Mouse (Mus musculus) brain, embryonic 18.5 days (tissue): ENCODE results near the gene Siva1.

Experiments
- DNase-seq: peaks from one replicate; pipeline ENCODE4 v3.0.0-alpha.2; 2012; ENCODE audit warnings: low read depth, low spot score

Gene Siva1

GRCm38 (mm10) chr12:112623742-112624141 lies 20.7 kb upstream of the Siva1 start:
- DNase-seq, result no peak

GRCm38 (mm10) chr12:112625700-112626099 lies 18.8 kb upstream of the Siva1 start:
- DNase-seq, result no peak

- DNase-seq, result no peak
These were observed 18.0 kb upstream of the Siva1 start for GRCm38 (mm10) chr12:112626455-112626854.

- no peak for DNase-seq
These were observed 17.2 kb upstream of the Siva1 start for GRCm38 (mm10) chr12:112627097-112627881.

- DNase-seq, result no peak
These were observed 16.3 kb upstream of the Siva1 start for GRCm38 (mm10) chr12:112628197-112628596.

GRCm38 (mm10) chr12:112628928-112629721 lies 15.4 kb upstream of the Siva1 start:
- DNase-seq, result no peak

GRCm38 (mm10) chr12:112630029-112630428 lies 14.4 kb upstream of the Siva1 start:
- DNase-seq, result no peak

GRCm38 (mm10) chr12:112630796-112631195 lies 13.7 kb upstream of the Siva1 start:
- DNase-seq, result no peak

GRCm38 (mm10) chr12:112631472-112631871 lies 13.0 kb upstream of the Siva1 start:
- no peak for DNase-seq

- DNase-seq, result no peak
These were observed 12.2 kb upstream of the Siva1 start for GRCm38 (mm10) chr12:112632084-112632777.

- no peak for DNase-seq
These were observed 11.6 kb upstream of the Siva1 start for GRCm38 (mm10) chr12:112632907-112633306.

GRCm38 (mm10) chr12:112633686-112634085 lies 10.8 kb upstream of the Siva1 start:
- no peak for DNase-seq

- DNase-seq, result no peak
These were observed 5.0 kb upstream of the Siva1 start for GRCm38 (mm10) chr12:112639526-112639925.

GRCm38 (mm10) chr12:112643126-112643525 lies 1.4 kb upstream of the Siva1 start:
- no peak for DNase-seq

GRCm38 (mm10) chr12:112644855-112645506 lies 502 bp downstream of the Siva1 start:
- no peak for DNase-seq

- DNase-seq, result no peak
These were observed 1.7 kb downstream of the Siva1 start for GRCm38 (mm10) chr12:112646139-112646538.

GRCm38 (mm10) chr12:112648081-112648480 lies 3.6 kb downstream of the Siva1 start:
- no peak for DNase-seq

GRCm38 (mm10) chr12:112651778-112652439 lies 7.4 kb downstream of the Siva1 start:
- no peak for DNase-seq

- DNase-seq, result no peak
These were observed 8.8 kb downstream of the Siva1 start for GRCm38 (mm10) chr12:112653157-112653824.

- no peak for DNase-seq
These were observed 9.6 kb downstream of the Siva1 start for GRCm38 (mm10) chr12:112654076-112654475.

- no peak for DNase-seq
These were observed 14.1 kb downstream of the Siva1 start for GRCm38 (mm10) chr12:112658619-112659018.
